Mouse (Mus musculus) urinary bladder, adult 18-20 months (tissue): ENCODE measurements around the gene Clptm1l.

Source experiments
- DNase-seq, 2 experiments: peaks; one replicate each; pipeline ENCODE4 v3.0.0; 2022; ENCODE audit warnings: low spot score in 2 of 2, mixed read lengths in 2 of 2

Gene Clptm1l

DNA sequence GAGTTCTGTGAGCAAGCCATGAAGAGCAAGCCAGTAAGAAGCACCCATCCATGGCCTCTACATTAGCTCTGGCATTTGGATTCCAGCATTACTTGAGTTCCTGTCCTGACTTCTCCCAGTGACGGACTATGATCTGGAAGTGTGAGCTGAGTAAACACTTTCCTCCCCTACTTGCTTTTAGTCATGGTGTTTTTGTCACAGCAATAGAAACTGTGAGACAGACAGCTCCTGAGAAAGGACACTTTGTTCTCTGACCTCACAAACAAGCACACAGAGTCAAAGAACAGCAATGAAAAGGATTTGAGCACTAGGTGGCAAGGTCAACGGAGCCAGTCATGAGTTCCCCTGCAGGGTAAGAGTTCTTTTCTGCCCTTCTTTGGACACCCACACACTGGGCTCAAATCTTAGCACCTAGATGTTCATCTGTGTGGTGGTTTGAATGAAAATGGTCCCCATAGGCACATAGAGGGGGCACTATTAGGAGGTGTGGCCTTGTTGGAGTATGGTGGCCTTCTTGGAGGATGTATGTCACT is 56.4 kb downstream of the Clptm1l start:
- no peak for DNase-seq
